Mouse (Mus musculus): ENCODE measurements at regions not wholly inside any gene's neighbourhood (a gene's known extent, or its start where the extent isn't known, plus 50 kb on each side); places are given as distances from the start of the nearest gene placed in this dataset.

GRCm38 (mm10) chr15:67345179-67346148 lies 844.8 kb upstream of the Lrrc6 start:
- ATAC-seq (replicated peaks; ENCODE audit: low FRiP score, low TSS enrichment, poor library complexity, severe bottlenecking) = no peak

- ATAC-seq (replicated peaks; ENCODE audit: low FRiP score, low TSS enrichment, poor library complexity, severe bottlenecking) = no peak
These were observed 841.3 kb upstream of the Lrrc6 start for GRCm38 (mm10) chr15:67342050-67342449.

GRCm38 (mm10) chr15:67337040-67337395 lies 836.3 kb upstream of the Lrrc6 start:
- ATAC-seq (replicated peaks; ENCODE audit: low FRiP score, low TSS enrichment, poor library complexity, severe bottlenecking) = no peak

GRCm38 (mm10) chr15:67336294-67337039 lies 835.8 kb upstream of the Lrrc6 start:
- ATAC-seq (replicated peaks; ENCODE audit: low FRiP score, low TSS enrichment, poor library complexity, severe bottlenecking) = peak; percentile 84

- ATAC-seq (replicated peaks; ENCODE audit: low FRiP score, low TSS enrichment, poor library complexity, severe bottlenecking) = no peak
These were observed 831.8 kb upstream of the Lrrc6 start for GRCm38 (mm10) chr15:67332521-67332920.

- ATAC-seq (replicated peaks; ENCODE audit: low FRiP score, low TSS enrichment, poor library complexity, severe bottlenecking) = no peak
These were observed 819.6 kb upstream of the Lrrc6 start for GRCm38 (mm10) chr15:67320292-67320691.

GRCm38 (mm10) chr15:67315202-67315601 lies 814.5 kb upstream of the Lrrc6 start:
- ATAC-seq (replicated peaks; ENCODE audit: low FRiP score, low TSS enrichment, poor library complexity, severe bottlenecking) = no peak

GRCm38 (mm10) chr15:67313648-67314047 lies 812.9 kb upstream of the Lrrc6 start:
- ATAC-seq (replicated peaks; ENCODE audit: low FRiP score, low TSS enrichment, poor library complexity, severe bottlenecking) = no peak

GRCm38 (mm10) chr15:67305681-67306080 lies 805.0 kb upstream of the Lrrc6 start:
- ATAC-seq (replicated peaks; ENCODE audit: low FRiP score, low TSS enrichment, poor library complexity, severe bottlenecking) = no peak

GRCm38 (mm10) chr15:67303804-67304203 lies 803.1 kb upstream of the Lrrc6 start:
- no peak for ATAC-seq (replicated peaks; ENCODE audit: low FRiP score, low TSS enrichment, poor library complexity, severe bottlenecking)

- no peak for ATAC-seq (replicated peaks; ENCODE audit: low FRiP score, low TSS enrichment, poor library complexity, severe bottlenecking)
These were observed 801.2 kb upstream of the Lrrc6 start for GRCm38 (mm10) chr15:67301871-67302363.

GRCm38 (mm10) chr15:67301024-67301423 lies 800.3 kb upstream of the Lrrc6 start:
- no peak for ATAC-seq (replicated peaks; ENCODE audit: low FRiP score, low TSS enrichment, poor library complexity, severe bottlenecking)

- ATAC-seq (replicated peaks; ENCODE audit: low FRiP score, low TSS enrichment, poor library complexity, severe bottlenecking) = no peak
These were observed 794.1 kb upstream of the Lrrc6 start for GRCm38 (mm10) chr15:67294797-67295196.

- ATAC-seq (replicated peaks; ENCODE audit: low FRiP score, low TSS enrichment, poor library complexity, severe bottlenecking) = peak; percentile 50
These were observed 789.0 kb upstream of the Lrrc6 start for GRCm38 (mm10) chr15:67289749-67290148.

- ATAC-seq (replicated peaks; ENCODE audit: low FRiP score, low TSS enrichment, poor library complexity, severe bottlenecking) = no peak
These were observed 784.2 kb upstream of the Lrrc6 start for GRCm38 (mm10) chr15:67284941-67285340.

GRCm38 (mm10) chr15:67283275-67283972 lies 782.7 kb upstream of the Lrrc6 start:
- ATAC-seq (replicated peaks; ENCODE audit: low FRiP score, low TSS enrichment, poor library complexity, severe bottlenecking) = no peak

GRCm38 (mm10) chr15:67278869-67279268 lies 778.2 kb upstream of the Lrrc6 start:
- ATAC-seq (replicated peaks; ENCODE audit: low FRiP score, low TSS enrichment, poor library complexity, severe bottlenecking) = no peak

GRCm38 (mm10) chr15:67275058-67275457 lies 774.3 kb upstream of the Lrrc6 start:
- no peak for ATAC-seq (replicated peaks; ENCODE audit: low FRiP score, low TSS enrichment, poor library complexity, severe bottlenecking)

GRCm38 (mm10) chr15:67272397-67272796 lies 771.7 kb upstream of the Lrrc6 start:
- ATAC-seq (replicated peaks; ENCODE audit: low FRiP score, low TSS enrichment, poor library complexity, severe bottlenecking) = no peak

- no peak for ATAC-seq (replicated peaks; ENCODE audit: low FRiP score, low TSS enrichment, poor library complexity, severe bottlenecking)
These were observed 763.0 kb upstream of the Lrrc6 start for GRCm38 (mm10) chr15:67263723-67264122.
